ENCODE assay signal across 27 mouse cellular contexts in the genomic region with DNA sequence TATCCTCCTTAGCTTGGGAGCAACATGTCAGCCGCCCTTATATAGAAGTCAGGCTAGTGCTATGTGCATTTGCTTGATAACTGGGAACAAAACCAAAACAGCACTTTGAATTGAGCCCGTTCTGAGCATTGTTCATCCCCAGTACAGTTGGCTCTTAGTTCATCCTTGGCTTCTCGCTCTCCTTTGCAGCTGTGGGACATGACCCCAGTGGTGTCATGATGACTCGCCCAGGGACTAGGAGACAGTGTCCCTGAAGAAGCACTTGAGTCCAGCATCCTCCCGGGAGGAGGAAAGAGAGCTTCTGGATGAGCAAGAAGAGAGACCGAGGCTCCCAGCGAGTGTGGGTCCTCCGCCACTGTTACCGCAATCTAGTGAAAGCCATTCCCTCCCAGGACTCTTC. TPM values are rescaled to one million over a fixed set of nuclear protein-coding genes. Genes with fewer than 3 reads are reported as not detected.
"Had no signal": no experiment of that assay in that cellular context is flagged by ENCODE, and none has a peak within 500 bp of the region (broad histone marks: within the 10 kb centered on the region; RNA-seq: fewer than 3 reads in every experiment).

No protein-coding gene starts in this region.

- H3K9me3 ChIP-seq: midbrain, embryonic 10.5 days; midbrain, embryonic 12.5 days; neural tube, embryonic 13.5 days; neural tube, embryonic 15.5 days had no signal

- ATAC-seq: midbrain, embryonic 16.5 days had no signal

- H3K9ac ChIP-seq: lung, embryonic 14.5 days; midbrain, embryonic 12.5 days; neural tube, embryonic 13.5 days; neural tube, embryonic 15.5 days had no signal

- H3K4me2 ChIP-seq: lung, embryonic 14.5 days; midbrain, embryonic 12.5 days; neural tube, embryonic 13.5 days; neural tube, embryonic 15.5 days had no signal

- H3K4me3 ChIP-seq: midbrain, embryonic 10.5 days; midbrain, embryonic 12.5 days; myocyte; neural tube, embryonic 13.5 days; neural tube, embryonic 15.5 days had no signal

- H3K27ac ChIP-seq: midbrain, embryonic 10.5 days; midbrain, embryonic 12.5 days; neural tube, embryonic 13.5 days; neural tube, embryonic 15.5 days had no signal

- H3K27me3 ChIP-seq: midbrain, embryonic 12.5 days; neural tube, embryonic 13.5 days; neural tube, embryonic 15.5 days had no signal

- DNase-seq: lung, embryonic 14.5 days; lung, postnatal 10 days; lung, postnatal 4 days; midbrain, embryonic 14.5 days; retina, postnatal 1 day; right cerebral cortex, adult 18-20 months; right cerebral cortex, postnatal 25 days; right cerebral cortex, postnatal 4 days; spleen, adult 18-20 months; thymus, adult 2 months; thymus, postnatal 25 days; thymus, postnatal 4 days had no signal

- H3K4me1 ChIP-seq: midbrain, embryonic 10.5 days; midbrain, embryonic 12.5 days; neural tube, embryonic 13.5 days; neural tube, embryonic 15.5 days had no signal

RNA-seq across cellular contexts. Expression of a gene that starts 28.2 kb away (rescaled TPM):
- total RNA-seq: megakaryocyte, adult 5-6 weeks; megakaryocyte-erythroid progenitor cell, adult 5-6 weeks had no signal
- polyA plus RNA-seq: lung, embryonic 14.5 days; lung, embryonic 16.5 days; midbrain, embryonic 10.5 days; midbrain, embryonic 12.5 days; midbrain, embryonic 14.5 days; midbrain, embryonic 16.5 days; neural tube, embryonic 11.5 days; neural tube, embryonic 13.5 days; neural tube, embryonic 15.5 days; small intestine, adult 2 months; stomach, embryonic 14.5 days; stomach, embryonic 16.5 days; testis, adult 2 months; thymus, adult 2 months; urinary bladder, adult 2 months had no signal

RNA-seq across cellular contexts. Expression of a gene that starts 41.8 kb away (rescaled TPM):
- total RNA-seq: megakaryocyte, adult 5-6 weeks; megakaryocyte-erythroid progenitor cell, adult 5-6 weeks had no signal
- polyA plus RNA-seq: lung, embryonic 14.5 days; lung, embryonic 16.5 days; midbrain, embryonic 10.5 days; midbrain, embryonic 12.5 days; midbrain, embryonic 16.5 days; neural tube, embryonic 11.5 days; neural tube, embryonic 13.5 days; neural tube, embryonic 15.5 days; small intestine, adult 2 months; stomach, embryonic 14.5 days; stomach, embryonic 16.5 days; testis, adult 2 months; thymus, adult 2 months; urinary bladder, adult 2 months had no signal

RNA-seq across cellular contexts. Expression of a gene that starts 55.5 kb away (rescaled TPM):
- total RNA-seq: megakaryocyte, adult 5-6 weeks; megakaryocyte-erythroid progenitor cell, adult 5-6 weeks had no signal
- polyA plus RNA-seq: lung, embryonic 14.5 days; lung, embryonic 16.5 days; midbrain, embryonic 10.5 days; midbrain, embryonic 12.5 days; midbrain, embryonic 14.5 days; midbrain, embryonic 16.5 days; myocyte; neural tube, embryonic 11.5 days; neural tube, embryonic 13.5 days; neural tube, embryonic 15.5 days; small intestine, adult 2 months; stomach, embryonic 14.5 days; stomach, embryonic 16.5 days; testis, adult 2 months; thymus, adult 2 months; urinary bladder, adult 2 months had no signal
